23 mouse cellular contexts compared by ENCODE assay signal in the genomic region with DNA sequence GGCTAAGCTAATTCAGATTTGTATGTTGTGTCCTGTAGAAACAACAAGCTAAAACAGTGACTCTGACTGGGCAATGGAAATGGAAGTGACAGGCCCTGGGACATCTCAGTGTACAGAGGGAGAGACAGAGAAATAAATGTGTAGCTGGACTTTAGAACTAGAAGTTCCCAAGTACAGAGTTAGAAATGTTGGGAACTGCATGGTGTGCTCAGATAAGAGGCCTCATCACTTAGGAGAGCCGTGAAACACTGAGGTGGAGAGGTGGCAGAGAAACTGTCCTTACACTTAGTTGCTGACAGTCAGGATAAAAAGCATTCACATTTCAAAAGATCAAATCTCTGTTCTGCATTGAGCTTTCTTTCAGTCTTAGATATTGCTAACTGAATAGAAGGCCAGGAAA. TPM values are rescaled to one million over a fixed set of nuclear protein-coding genes. Genes with fewer than 3 reads are reported as not detected.
DNase-seq lines count a peak whose midpoint lies in the region; ATAC-seq and TF ChIP-seq lines count a peak whose summit lies in the region.
"Had no signal": no experiment of that assay in that cellular context is flagged by ENCODE, and none has a peak within 500 bp of the region (broad histone marks: within the 10 kb centered on the region; RNA-seq: fewer than 3 reads in every experiment).

No protein-coding gene starts in this region.

- 62% methylated on average over 1 of the region's 1 CpGs for WGBS in forebrain, embryonic 15.5 days
- WGBS in forebrain, embryonic 12.5 days = 77% methylated on average over 1 of the region's 1 CpGs
- 7% methylated on average over 1 of the region's 1 CpGs for WGBS in heart, embryonic 11.5 days (ENCODE audit: insufficient replicate concordance)
- WGBS in hindbrain, embryonic 16.5 days = 53% methylated on average over 1 of the region's 1 CpGs

- no peak overlapping the region for H3K4me3 ChIP-seq in forebrain, embryonic 15.5 days
- H3K4me3 ChIP-seq in forebrain, embryonic 12.5 days (replicated peaks) = no peak overlapping the region
- peak overlapping the region; percentile 18; the same call in 1 of the 2 replicates for H3K4me3 ChIP-seq in heart, embryonic 11.5 days (ENCODE audit: low read depth, low read length)
- peak overlapping the region; percentile 97 for H3K4me3 ChIP-seq in left cerebral cortex, adult 2 months
- H3K4me3 ChIP-seq in hindbrain, embryonic 16.5 days (ENCODE audit: low read length) = no peak overlapping the region
- H3K4me3 ChIP-seq: limb, embryonic 15.5 days; megakaryocyte, embryonic 14.5 days; midbrain, embryonic 15.5 days; stomach, embryonic 15.5 days had no signal

- H3K27ac ChIP-seq in forebrain, embryonic 15.5 days (replicated peaks) = no peak overlapping the region
- no peak overlapping the region for H3K27ac ChIP-seq in forebrain, embryonic 12.5 days
- H3K27ac ChIP-seq in heart, embryonic 11.5 days (ENCODE audit: low read depth, low read length) = peak overlapping the region; percentile 64
- H3K27ac ChIP-seq in left cerebral cortex, adult 2 months = no peak overlapping the region
- no peak overlapping the region for H3K27ac ChIP-seq in hindbrain, embryonic 16.5 days (ENCODE audit: low read depth, low read length)
- H3K27ac ChIP-seq: kidney, postnatal 0 days; limb, embryonic 15.5 days; midbrain, embryonic 15.5 days; stomach, embryonic 15.5 days had no signal

- intact Hi-C loops in heart, postnatal 25 days (cut with DNase I) = loop anchor here (5.0 kb wide), 1 partner anchor 303 kb away; no protein-coding TSS in a partner anchor
- intact Hi-C loops in left cerebral cortex, adult 2 months (cut with DNase I) = loop anchor here (5.0 kb wide), 1 partner anchor 88 kb away; no protein-coding TSS in a partner anchor
- intact Hi-C loops in left cerebral cortex, postnatal 36 days (cut with DNase I) = loop anchor here (5.0 to 10.0 kb wide), 2 partner anchors 406 to 557 kb away; no protein-coding TSS in a partner anchor

- no peak for TF ChIP-seq CTCF in left cerebral cortex, adult 2 months (IDR thresholded peaks at IDR 0.05)

- H3K27me3 ChIP-seq in forebrain, embryonic 15.5 days = no peaks in the 10 kb centered on the region
- no peaks in the 10 kb centered on the region for H3K27me3 ChIP-seq in forebrain, embryonic 12.5 days
- no peaks in the 10 kb centered on the region for H3K27me3 ChIP-seq in heart, embryonic 11.5 days (ENCODE audit: control insufficient read depth, insufficient read depth, low read length)
- no peaks in the 10 kb centered on the region for H3K27me3 ChIP-seq in hindbrain, embryonic 16.5 days (replicated peaks; ENCODE audit: control insufficient read depth, insufficient read depth, low read length)
- H3K27me3 ChIP-seq: limb, embryonic 15.5 days; megakaryocyte, embryonic 14.5 days; midbrain, embryonic 15.5 days; Patski; stomach, embryonic 15.5 days had no signal

- H3K36me3 ChIP-seq in forebrain, embryonic 15.5 days = no peaks in the 10 kb centered on the region
- H3K36me3 ChIP-seq in forebrain, embryonic 12.5 days (replicated peaks) = no peaks in the 10 kb centered on the region
- H3K36me3 ChIP-seq in heart, embryonic 11.5 days (ENCODE audit: control insufficient read depth, insufficient read depth, low read length) = no peaks in the 10 kb centered on the region
- H3K36me3 ChIP-seq in hindbrain, embryonic 16.5 days (ENCODE audit: control insufficient read depth, insufficient read depth, low read length) = no peaks in the 10 kb centered on the region
- H3K36me3 ChIP-seq: limb, embryonic 15.5 days; midbrain, embryonic 15.5 days; stomach, embryonic 15.5 days had no signal

- no peak for ATAC-seq in forebrain, embryonic 15.5 days (replicated peaks)
- no peak for ATAC-seq in forebrain, embryonic 12.5 days (ENCODE audit: low FRiP score)
- no peak for ATAC-seq in heart, embryonic 11.5 days (replicated peaks; ENCODE audit: insufficient number of reproducible peaks, low FRiP score, low TSS enrichment)
- ATAC-seq in hindbrain, embryonic 16.5 days = no peak
- no peak for ATAC-seq in granulocyte monocyte progenitor cell, adult 5-6 weeks (replicated peaks; ENCODE audit: poor library complexity, severe bottlenecking)
- ATAC-seq: activated CD4-positive, CD25-positive, alpha-beta regulatory T cell, adult 4 months; midbrain, embryonic 15.5 days; Patski had no signal

- H3K4me2 ChIP-seq in forebrain, embryonic 15.5 days (replicated peaks) = peak overlapping the region; percentile 9; the same call in 1 of the 2 replicates
- H3K4me2 ChIP-seq in forebrain, embryonic 12.5 days = no peak overlapping the region
- H3K4me2 ChIP-seq in heart, embryonic 11.5 days = peak overlapping the region; percentile 49
- H3K4me2 ChIP-seq in hindbrain, embryonic 16.5 days (ENCODE audit: low read length) = 0 out of 2 replicates have a peak overlapping the region, but pooled peaks have one; percentile 8
- H3K4me2 ChIP-seq: limb, embryonic 15.5 days; stomach, embryonic 15.5 days had no signal

- H3K9me3 ChIP-seq in forebrain, embryonic 15.5 days = no peaks in the 10 kb centered on the region
- H3K9me3 ChIP-seq in forebrain, embryonic 12.5 days = no peaks in the 10 kb centered on the region
- H3K9me3 ChIP-seq in heart, embryonic 11.5 days (replicated peaks; ENCODE audit: control insufficient read depth, low read length) = no peaks in the 10 kb centered on the region
- no peaks in the 10 kb centered on the region for H3K9me3 ChIP-seq in hindbrain, embryonic 16.5 days (ENCODE audit: control insufficient read depth, low read length)
- H3K9me3 ChIP-seq: limb, embryonic 15.5 days; megakaryocyte, embryonic 14.5 days; midbrain, embryonic 15.5 days; stomach, embryonic 15.5 days had no signal

- no peak for DNase-seq in heart, postnatal 25 days (ENCODE audit: low spot score)
- no peak for DNase-seq in left cerebral cortex, adult 2 months (ENCODE audit: extremely low spot score in 1 of 2, low spot score in 2 of 2)
- DNase-seq in left cerebral cortex, postnatal 36 days (ENCODE audit: low spot score in 2 of 2) = no peak
- DNase-seq: adrenal gland, postnatal 10 days; cerebellum, adult 9-10 months; gastrocnemius, postnatal 36 days; kidney, adult 18-20 months; layer of hippocampus, postnatal 36 days; lung, postnatal 10 days; retina, postnatal 1 day; thymus, adult 18-20 months had no signal

- H3K4me1 ChIP-seq in forebrain, embryonic 15.5 days = peaks cover 47% of the 10 kb centered on the region
- H3K4me1 ChIP-seq in forebrain, embryonic 12.5 days = peaks cover 41% of the 10 kb centered on the region
- peaks cover 12% of the 10 kb centered on the region for H3K4me1 ChIP-seq in heart, embryonic 11.5 days (ENCODE audit: control insufficient read depth, insufficient read depth, low read length)
- H3K4me1 ChIP-seq in hindbrain, embryonic 16.5 days (ENCODE audit: control insufficient read depth, insufficient read depth, low read depth, low read length) = peaks cover 19% of the 10 kb centered on the region

- H3K9ac ChIP-seq in forebrain, embryonic 15.5 days (replicated peaks) = no peak overlapping the region
- H3K9ac ChIP-seq in forebrain, embryonic 12.5 days = no peak overlapping the region
- 0 out of 2 replicates have a peak overlapping the region, but pooled peaks have one; percentile 34 for H3K9ac ChIP-seq in heart, embryonic 11.5 days (ENCODE audit: low read depth, low read length)
- no peak overlapping the region for H3K9ac ChIP-seq in hindbrain, embryonic 16.5 days (ENCODE audit: low read depth, low read length)
- H3K9ac ChIP-seq: limb, embryonic 15.5 days; midbrain, embryonic 15.5 days; stomach, embryonic 15.5 days had no signal

RNA-seq across cellular contexts. Expression of gene Homer1, which starts 9.9 kb away (rescaled TPM):
- polyA plus RNA-seq in forebrain, embryonic 15.5 days (2015; fragmentation: Nextera tagmentation; extraction: Ambion mirVana) = 15.6 and 17.4 TPM in 2 replicates
- polyA plus RNA-seq in forebrain, embryonic 12.5 days (2016; fragmentation: Nextera tagmentation; extraction: Ambion mirVana) = 14.3 and 16.2 TPM in 2 replicates
- polyA plus RNA-seq in heart, embryonic 11.5 days (2014; fragmentation: Nextera tagmentation; extraction: Ambion mirVana) = 17.3 and 17.8 TPM in 2 replicates
- total RNA-seq in heart, postnatal 25 days (2021) = 10 to 100 TPM; 61.1 to 63.8 TPM
- total RNA-seq in left cerebral cortex, adult 2 months (2021) = 100 to 1,000 TPM; 381 to 464 TPM
- total RNA-seq in left cerebral cortex, postnatal 36 days (2021) = 100 to 1,000 TPM; 284 to 371 TPM
- 9.4 and 9.6 TPM in 2 replicates for polyA plus RNA-seq in hindbrain, embryonic 16.5 days (2015; fragmentation: Nextera tagmentation; extraction: Ambion mirVana)
- 11.0 and 13.0 TPM in 2 replicates for total RNA-seq in granulocyte monocyte progenitor cell, adult 5-6 weeks (2014; fragmentation: Nextera tagmentation)
- total RNA-seq in granulocyte monocyte progenitor cell, adult 5-6 weeks (2017) = 13.7 and 18.4 TPM in 2 replicates

Comparison
In these comparisons a context has a peak if more than half of its experiments do, and no peak if none do; other contexts are left out.
1. H3K4me3 ChIP-seq: peak in heart, embryonic 11.5 days (single experiment) and left cerebral cortex, adult 2 months (single experiment); none in forebrain, embryonic 15.5 days (single experiment), forebrain, embryonic 12.5 days (single experiment) and hindbrain, embryonic 16.5 days (single experiment).
2. RNA of gene Homer1, which starts 9.9 kb away (total RNA-seq): 381 to 464 TPM in left cerebral cortex, adult 2 months and 284 to 371 TPM in left cerebral cortex, postnatal 36 days; 61.1 to 63.8 TPM in heart, postnatal 25 days and 11.0 to 18.4 TPM in granulocyte monocyte progenitor cell, adult 5-6 weeks; every median in the first group is over 4 times any median in the second.